Mouse (Mus musculus) lung, adult 2 months (tissue): ENCODE measurements around the gene Nt5c. TPM values are rescaled to one million over a fixed set of nuclear protein-coding genes. Genes with fewer than 3 reads are reported as not detected.
A peak's percentile ranks its signal among the peaks of the same experiment; 100 is the strongest.
"Not testable (repeated sequence)": the region's sequence is repeated elsewhere in the genome, so short reads cannot be mapped to it uniquely, and the experiment has no call there.

Source experiments
- DNase-seq: peaks from one replicate; pipeline ENCODE4 v3.0.0; 2022
- H3K4me1 ChIP-seq: fragments of 200-500 bp; 2 replicates; pipeline ENCODE4 v1.6.1; 2011; ENCODE audit warnings: low read length; ENCODE audit not compliant: control insufficient read depth, insufficient read depth
- H3K4me3 ChIP-seq: fragments of 200-500 bp; replicated peaks from 2 replicates; pipeline ENCODE3; 2011; ENCODE audit warnings: low read depth, mild to moderate bottlenecking, control low read depth, low read length; ENCODE audit errors: extremely low read depth
- CTCF ChIP-seq: fragments of 200-500 bp; IDR thresholded peaks from 2 replicates; pipeline ENCODE4 v1.5.1; 2011; ENCODE audit warnings: mild to moderate bottlenecking, low read length, control low read depth; ENCODE audit not compliant: insufficient read depth
- POLR2A ChIP-seq: fragments of 200-500 bp; IDR thresholded peaks from 2 replicates; pipeline ENCODE4 v1.6.1; 2011; ENCODE audit warnings: low read depth, mild to moderate bottlenecking, control low read depth, low read length, borderline replicate concordance; ENCODE audit errors: extremely low read depth
- WGBS: fragments of 180-500 bp; shearing (Covaris S2); methylation state at CpG from one replicate; pipeline ENCODE4 v1.1.7; 2018; 5-methylcytosine and 5-hydroxymethylcytosine counted together
- polyA plus RNA-seq: library from polyadenylated mRNA; depleted of rRNA; stranded (reverse); fragments of >200 nt; gene quantifications from 2 replicates; pipeline ENCODE4 v1.2.3, GENCODE M21; 2012

Nt5c gene
- polyA plus RNA-seq, 1 experiment, result 54.9 TPM

DNA sequence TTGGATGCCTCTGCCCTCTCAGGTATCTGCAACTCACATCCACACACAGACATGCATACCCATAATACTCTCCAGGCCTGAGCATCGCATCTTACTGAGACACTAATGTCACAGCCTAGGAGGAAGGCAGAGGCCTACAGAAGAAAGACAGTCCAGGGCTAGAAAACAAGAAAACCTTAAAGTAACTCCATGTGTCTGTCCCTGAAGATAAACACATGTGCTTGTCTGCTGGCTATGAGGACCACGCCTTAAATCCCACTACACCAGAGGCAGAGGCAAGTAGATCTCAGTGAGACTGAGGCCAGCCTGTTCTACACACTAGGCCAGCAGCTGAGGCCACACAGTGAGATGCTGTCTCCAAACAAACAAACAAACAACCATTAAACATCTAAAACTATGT lies 19.5 kb upstream of the Nt5c start:
- Histone ChIP-seq H3K4me1 (peaks cover 7% of the 10 kb centered on the region), H3K4me3 (no peak overlapping the region)
- no peak for TF ChIP-seq POLR2A
- TF ChIP-seq CTCF, result no peak
- DNase-seq, result no peak
- 86% methylated on average over 2 of the region's 2 CpGs for WGBS

DNA sequence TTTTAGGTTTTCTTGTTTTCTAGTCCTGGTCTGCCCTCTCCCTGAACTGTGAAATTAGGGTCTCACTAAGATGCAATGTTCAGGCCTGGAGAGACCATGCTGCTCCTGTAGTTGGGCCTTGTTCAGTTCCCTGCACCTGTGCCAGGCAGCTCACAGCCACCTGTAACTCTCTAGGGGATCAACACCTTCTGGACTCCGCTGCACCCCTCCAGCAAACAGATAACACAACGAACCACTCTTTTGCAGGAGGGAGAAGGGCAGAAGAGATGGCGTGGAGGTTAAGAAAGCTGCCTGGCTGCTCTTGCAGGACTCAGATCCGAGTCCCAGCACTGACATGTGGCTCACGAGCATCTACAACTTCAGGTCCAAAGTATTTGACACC lies 18.8 kb upstream of the Nt5c start:
- TF ChIP-seq POLR2A, result no peak
- no peak for TF ChIP-seq CTCF
- DNase-seq, result no peak
- Histone ChIP-seq H3K4me3 (no peak overlapping the region), H3K4me1 (peaks cover 7% of the 10 kb centered on the region)
- WGBS, result 69% methylated on average over 5 of the region's 5 CpGs

- 37% methylated on average over 6 of the region's 6 CpGs for WGBS
Observed at GRCm38 (mm10) chr11:115509773-115510506, 18.3 kb upstream of the Nt5c start.

GRCm38 (mm10) chr11:115508061-115508460 lies 16.4 kb upstream of the Nt5c start:
- Histone ChIP-seq H3K4me3 (no peak overlapping the region), H3K4me1 (peaks cover 7% of the 10 kb centered on the region)
- DNase-seq, result no peak
- WGBS, result 72% methylated on average over 2 of the region's 2 CpGs
- TF ChIP-seq POLR2A, result no peak
- TF ChIP-seq CTCF, result no peak

More at GRCm38 (mm10) chr11:115509773-115510506, 18.3 kb upstream of the Nt5c start:
- DNase-seq, result no peak
- TF ChIP-seq CTCF, result no peak
- TF ChIP-seq POLR2A, result no peak
- Histone ChIP-seq H3K4me1 (peaks cover 7% of the 10 kb centered on the region), H3K4me3 (no peak overlapping the region)

GRCm38 (mm10) chr11:115506586-115506985 lies 14.9 kb upstream of the Nt5c start:
- 65% methylated on average over 3 of the region's 3 CpGs for WGBS
- Histone ChIP-seq H3K4me3 (no peak overlapping the region), H3K4me1 (peaks cover 5% of the 10 kb centered on the region)
- TF ChIP-seq POLR2A, result no peak
- no peak for TF ChIP-seq CTCF
- no peak for DNase-seq

- Histone ChIP-seq H3K4me1 (no peaks in the 10 kb centered on the region), H3K4me3 (no peak overlapping the region)
- WGBS, result 95% methylated on average over 6 of the region's 6 CpGs
- DNase-seq, result no peak
- no peak for TF ChIP-seq POLR2A
- TF ChIP-seq CTCF, result no peak
Observed at GRCm38 (mm10) chr11:115502636-115503035, 11.0 kb upstream of the Nt5c start.

DNA sequence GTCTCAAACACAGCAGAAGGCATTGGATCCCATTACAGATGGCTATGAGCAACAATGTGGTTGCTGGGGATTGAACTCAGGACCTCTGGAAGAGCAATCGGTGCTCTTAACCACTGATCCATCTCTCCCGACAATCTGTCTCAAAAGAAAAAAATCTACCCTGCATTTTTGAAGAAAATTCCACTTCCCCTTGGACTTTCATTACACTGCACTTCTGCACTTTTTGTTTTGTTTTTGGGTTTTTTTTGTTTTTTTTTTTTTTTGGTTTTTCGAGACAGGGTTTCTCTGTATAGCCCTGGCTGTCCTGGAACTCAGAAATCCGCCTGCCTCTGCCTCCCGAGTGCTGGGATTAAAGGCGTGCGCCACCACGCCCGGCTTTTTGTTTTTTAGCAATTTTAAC lies 4.9 kb upstream of the Nt5c start:
- 85% methylated on average over 9 of the region's 9 CpGs for WGBS
- H3K4me1 ChIP-seq, DNase-seq, H3K4me3 ChIP-seq: not testable (repeated sequence)

DNA sequence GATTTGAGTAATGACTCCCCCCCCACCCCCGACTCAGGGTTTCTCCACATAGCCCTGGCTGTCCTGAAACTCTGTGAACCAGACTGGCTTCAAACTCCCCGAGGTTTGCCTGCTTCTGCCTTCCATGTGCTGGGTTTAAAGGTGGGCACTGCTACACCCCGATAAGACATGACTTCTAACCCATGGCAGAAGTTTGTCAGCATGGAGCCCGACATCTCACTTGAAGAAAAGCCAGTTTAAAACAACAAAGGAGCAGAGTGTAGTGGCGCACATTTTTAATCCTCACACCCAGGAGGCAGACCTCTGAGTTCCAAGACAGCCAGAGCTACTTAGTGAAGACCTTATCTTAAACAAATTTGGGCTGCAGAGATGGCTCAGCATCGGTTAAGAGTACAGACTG lies 725 bp upstream of the Nt5c start:
- Histone ChIP-seq H3K4me3 (peak overlapping the region; percentile 4), H3K4me1 (peaks cover 9% of the 10 kb centered on the region; the same call in 1 of the 2 replicates)
- DNase-seq, result no peak
- no peak for TF ChIP-seq CTCF
- no peak for TF ChIP-seq POLR2A
- WGBS, result 26% methylated on average over 6 of the region's 6 CpGs

DNA sequence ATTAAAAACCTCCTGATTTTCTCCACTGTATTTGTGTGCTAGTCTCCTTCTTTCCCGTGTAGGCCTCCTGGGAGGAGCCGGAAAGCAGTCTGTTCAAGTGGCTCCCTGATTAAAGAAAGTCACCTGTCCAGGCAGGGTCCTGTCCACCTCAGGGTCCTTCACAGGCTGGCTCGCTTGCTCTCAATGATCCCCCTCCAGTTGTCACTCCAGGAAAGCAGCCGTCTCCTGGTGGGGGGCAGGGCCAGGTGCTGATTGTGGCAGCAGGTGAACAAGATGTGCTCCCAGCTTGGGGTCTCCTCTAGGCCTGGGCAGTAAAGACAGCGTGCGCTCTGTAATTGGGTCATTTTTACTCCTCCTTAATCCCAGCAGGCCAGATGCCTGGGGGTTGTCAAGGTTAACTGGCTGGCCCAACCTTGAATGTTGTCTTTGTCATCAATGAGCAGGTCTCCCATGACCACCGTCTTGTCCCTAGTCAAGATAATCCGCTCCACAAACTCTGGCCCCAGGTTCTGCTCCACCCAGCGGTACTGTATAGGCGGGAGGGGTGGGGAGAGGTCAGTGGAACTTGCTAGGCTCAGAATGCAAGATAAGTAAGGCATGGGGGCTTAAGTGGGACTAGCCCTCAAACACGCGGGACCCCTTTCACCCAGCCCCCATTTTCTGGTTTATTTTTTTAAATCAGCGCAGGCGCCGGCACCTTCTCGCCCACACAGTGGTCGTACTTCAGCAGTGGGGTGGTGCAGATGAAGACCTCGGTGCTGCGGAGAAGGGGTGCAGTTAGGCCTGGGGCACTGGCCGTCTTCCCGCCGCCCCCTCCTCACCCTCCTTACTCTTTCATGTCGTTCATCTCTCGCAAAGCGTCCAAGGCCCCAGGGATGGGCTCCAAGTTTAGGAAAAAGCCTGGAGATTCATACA lies 964 bp downstream of the Nt5c start:
- DNase-seq, result no peak
- H3K4me1 ChIP-seq, result peaks cover 9% of the 10 kb centered on the region; the same call in 1 of the 2 replicates
- peak overlapping the region; percentile 68 for H3K4me3 ChIP-seq
- TF ChIP-seq POLR2A, result no peak
- TF ChIP-seq CTCF, result no peak
- 27% methylated on average over 25 of the region's 25 CpGs for WGBS
